Mouse (Mus musculus) intestine, postnatal 0 days (tissue): ENCODE results near the gene Spata17. TPM values are rescaled to one million over a fixed set of nuclear protein-coding genes. Genes with fewer than 3 reads are reported as not detected.
A peak's percentile ranks its signal among the peaks of the same experiment; 100 is the strongest.

Source experiments
- ATAC-seq: fragments of 200-750 bp; cut with Nextera tagmentation; 2 replicates; pipeline ENCODE4 v1.8.0; 2017; ENCODE audit warnings: mild to moderate bottlenecking, moderate TSS enrichment, moderate library complexity
- H3K27ac ChIP-seq: fragments of 300-500 bp; sonication (generic); 2 replicates; pipeline ENCODE4 v1.5.1; 2014; ENCODE audit warnings: mild to moderate bottlenecking, low read depth, low read length, moderate library complexity
- H3K27me3 ChIP-seq: fragments of 300-500 bp; sonication (generic); replicated peaks from 2 replicates; pipeline ENCODE4 v1.6.1; 2014; ENCODE audit warnings: low read length, mixed read lengths; ENCODE audit not compliant: control insufficient read depth, insufficient read depth
- H3K36me3 ChIP-seq: fragments of 300-500 bp; sonication (generic); 2 replicates; pipeline ENCODE4 v1.6.1; 2014; ENCODE audit warnings: mild to moderate bottlenecking, moderate library complexity; ENCODE audit not compliant: control insufficient read depth, insufficient read depth
- H3K4me1 ChIP-seq: fragments of 300-500 bp; sonication (generic); replicated peaks from 2 replicates; pipeline ENCODE4 v1.6.1; 2014; ENCODE audit warnings: antibody characterized with exemption, low read length, mixed read lengths; ENCODE audit not compliant: control insufficient read depth, insufficient read depth
- H3K4me2 ChIP-seq: fragments of 300-500 bp; sonication (generic); replicated peaks from 2 replicates; pipeline ENCODE4 v1.6.1; 2014; ENCODE audit warnings: low read depth, mild to moderate bottlenecking, moderate library complexity
- H3K4me3 ChIP-seq: fragments of 300-500 bp; sonication (generic); 2 replicates; pipeline ENCODE4 v1.5.1; 2014; ENCODE audit warnings: low read depth, low read length
- H3K9ac ChIP-seq: fragments of 300-500 bp; sonication (generic); 2 replicates; pipeline ENCODE4 v1.6.1; 2014; ENCODE audit warnings: mild to moderate bottlenecking, low read depth, low read length
- H3K9me3 ChIP-seq: fragments of 300-500 bp; sonication (generic); 2 replicates; pipeline ENCODE4 v1.6.1; 2016; ENCODE audit warnings: mixed run types; ENCODE audit not compliant: control insufficient read depth
- CTCF ChIP-seq: sonication (generic); IDR thresholded peaks from 2 replicates; pipeline ENCODE4 v1.5.1; 2016; ENCODE audit warnings: low read depth, mild to moderate bottlenecking, control low read depth, antibody characterized with exemption, moderate library complexity
- WGBS: fragments of 180-500 bp; shearing (Covaris S2); extraction: QIAGEN DNeasy Blood & Tissue Kit; methylation state at CpG from one replicate; pipeline ENCODE4 v1.1.7; 2014; 5-methylcytosine and 5-hydroxymethylcytosine counted together
- polyA plus RNA-seq: library from polyadenylated mRNA; unstranded; fragments of >200 nt; fragmentation: Nextera tagmentation; extraction: Ambion mirVana; gene quantifications from 2 replicates; pipeline ENCODE4 v1.2.1, GENCODE M21; 2015

Spata17 gene
- polyA plus RNA-seq, 1 experiment from 2014 or later, result 0.13 TPM

- WGBS, result 69% methylated on average over 3 of the region's 3 CpGs
- H3K27ac ChIP-seq, result no peak overlapping the region
- no peaks in the 10 kb centered on the region for H3K4me1 ChIP-seq
These were observed 114.6 kb downstream of the Spata17 start for GRCm38 (mm10) chr1:187100624-187101023.

GRCm38 (mm10) chr1:187098285-187098684, 117.0 kb downstream of the Spata17 start:
- Histone ChIP-seq H3K4me3 (no peak overlapping the region), H3K4me1 (no peaks in the 10 kb centered on the region), H3K27ac (no peak overlapping the region), H3K9me3 (no peaks in the 10 kb centered on the region), H3K36me3 (no peaks in the 10 kb centered on the region), H3K27me3 (no peaks in the 10 kb centered on the region), H3K4me2 (no peak overlapping the region), H3K9ac (no peak overlapping the region)
- no peak for TF ChIP-seq CTCF
- WGBS, result 42% methylated on average over 6 of the region's 6 CpGs
- no peak for ATAC-seq

More at GRCm38 (mm10) chr1:187100624-187101023, 114.6 kb downstream of the Spata17 start:
- H3K36me3 ChIP-seq, result no peaks in the 10 kb centered on the region
- no peak for TF ChIP-seq CTCF
- no peak overlapping the region for H3K4me2 ChIP-seq
- H3K4me3 ChIP-seq, result no peak overlapping the region
- no peaks in the 10 kb centered on the region for H3K9me3 ChIP-seq
- H3K9ac ChIP-seq, result no peak overlapping the region
- ATAC-seq, result no peak
- H3K27me3 ChIP-seq, result no peaks in the 10 kb centered on the region

- no peak overlapping the region for H3K4me2 ChIP-seq
- no peak for ATAC-seq
- no peak overlapping the region for H3K9ac ChIP-seq
- WGBS, result 83% methylated on average over 14 of the region's 14 CpGs
- no peaks in the 10 kb centered on the region for H3K36me3 ChIP-seq
- no peaks in the 10 kb centered on the region for H3K27me3 ChIP-seq
- no peak for TF ChIP-seq CTCF
- H3K27ac ChIP-seq, result no peak overlapping the region
- no peak overlapping the region for H3K4me3 ChIP-seq
- H3K9me3 ChIP-seq, result no peaks in the 10 kb centered on the region
- H3K4me1 ChIP-seq, result no peaks in the 10 kb centered on the region
These were observed 122.7 kb downstream of the Spata17 start for GRCm38 (mm10) chr1:187092546-187092945.

- Histone ChIP-seq H3K36me3 (no peaks in the 10 kb centered on the region), H3K9me3 (no peaks in the 10 kb centered on the region), H3K4me3 (no peak overlapping the region), H3K27ac (peak overlapping the region; percentile 54), H3K9ac (no peak overlapping the region), H3K4me2 (no peak overlapping the region), H3K27me3 (no peaks in the 10 kb centered on the region), H3K4me1 (no peaks in the 10 kb centered on the region)
- no peak for TF ChIP-seq CTCF
- peak; percentile 96 for ATAC-seq
- WGBS, result 36% methylated on average over 3 of the region's 3 CpGs
These were observed 126.4 kb downstream of the Spata17 start for GRCm38 (mm10) chr1:187088660-187089395.

- WGBS, result 72% methylated on average over 6 of the region's 6 CpGs
- H3K27ac ChIP-seq, result no peak overlapping the region
- H3K4me2 ChIP-seq, result no peak overlapping the region
- no peak overlapping the region for H3K9ac ChIP-seq
- H3K36me3 ChIP-seq, result no peaks in the 10 kb centered on the region
- H3K4me1 ChIP-seq, result no peaks in the 10 kb centered on the region
- no peak for TF ChIP-seq CTCF
- no peaks in the 10 kb centered on the region for H3K27me3 ChIP-seq
- H3K9me3 ChIP-seq, result no peaks in the 10 kb centered on the region; the same call in 1 of the 2 replicates
- H3K4me3 ChIP-seq, result no peak overlapping the region
- no peak for ATAC-seq
These were observed 129.2 kb downstream of the Spata17 start for GRCm38 (mm10) chr1:187086027-187086426.

- H3K27ac ChIP-seq, result no peak overlapping the region
These were observed 137.9 kb downstream of the Spata17 start for GRCm38 (mm10) chr1:187077352-187077751.

More at GRCm38 (mm10) chr1:187077352-187077751, 137.9 kb downstream of the Spata17 start:
- Histone ChIP-seq H3K27me3 (no peaks in the 10 kb centered on the region), H3K9me3 (no peaks in the 10 kb centered on the region; the same call in 1 of the 2 replicates), H3K4me2 (no peak overlapping the region), H3K4me3 (no peak overlapping the region), H3K9ac (no peak overlapping the region), H3K36me3 (no peaks in the 10 kb centered on the region), H3K4me1 (no peaks in the 10 kb centered on the region)
- TF ChIP-seq CTCF, result no peak
- 69% methylated on average over 9 of the region's 9 CpGs for WGBS
- no peak for ATAC-seq
